Mouse (Mus musculus) ES-E14 (cell line): ENCODE measurements around the gene Lysmd2. TPM values are rescaled to one million over a fixed set of nuclear protein-coding genes. Genes with fewer than 3 reads are reported as not detected.

Experiments used
- DNase-seq: peaks from one replicate; pipeline ENCODE4 v3.0.0-alpha.2; 2013; ENCODE audit warnings: low read depth, low spot score
- H3K27ac ChIP-seq: 2 replicates; pipeline ENCODE4 v1.5.1; 2012; ENCODE audit warnings: low read depth, mild to moderate bottlenecking, low read length, moderate library complexity, mixed read lengths; ENCODE audit not compliant: poor library complexity, insufficient read depth, severe bottlenecking
- H3K36me3 ChIP-seq: 2 replicates; pipeline ENCODE4 v1.6.1; 2012; ENCODE audit warnings: mild to moderate bottlenecking, low read length, moderate library complexity, mixed read lengths; ENCODE audit not compliant: control insufficient read depth, poor library complexity, insufficient read depth, severe bottlenecking
- H3K4me1 ChIP-seq, 2 experiments: fragments of 150-350 bp in 1 of 2; sonication (generic) in 1 of 2; 2 replicates each; pipeline ENCODE4 v1.6.1; 2012; ENCODE audit warnings: low read length in 2 of 2, mild to moderate bottlenecking in 1 of 2, mixed read lengths in 1 of 2; ENCODE audit not compliant: control insufficient read depth in 2 of 2, insufficient read depth in 2 of 2, poor library complexity in 1 of 2
- H3K4me3 ChIP-seq, 2 experiments: fragments of 150-350 bp in 1 of 2; sonication (generic) in 1 of 2; 2 replicates each; pipeline ENCODE4 v1.5.1; 2012; ENCODE audit warnings: low read length in 2 of 2, low read depth in 1 of 2, mild to moderate bottlenecking in 1 of 2, mixed read lengths in 1 of 2; ENCODE audit not compliant: insufficient read depth in 1 of 2, poor library complexity in 1 of 2, severe bottlenecking in 1 of 2
- H3K9ac ChIP-seq: 2 replicates; pipeline ENCODE4 v1.6.1; 2012; ENCODE audit warnings: low read depth, mild to moderate bottlenecking, low read length, mixed read lengths; ENCODE audit not compliant: poor library complexity, insufficient read depth, severe bottlenecking
- H3K9me3 ChIP-seq: fragments of 150-350 bp; sonication (generic); 2 replicates; pipeline ENCODE4 v1.6.1; 2012; ENCODE audit warnings: low read depth, mild to moderate bottlenecking, low read length; ENCODE audit not compliant: control insufficient read depth, insufficient read depth
- CHD2 ChIP-seq: IDR thresholded peaks from 2 replicates; pipeline ENCODE4 v1.6.1; 2014; ENCODE audit warnings: mild to moderate bottlenecking, low read depth, low read length, inconsistent platforms
- HCFC1 ChIP-seq: IDR thresholded peaks from 2 replicates; pipeline ENCODE4 v1.6.1; 2012; ENCODE audit warnings: low read length, inconsistent platforms, borderline replicate concordance; ENCODE audit not compliant: insufficient read depth
- MAFK ChIP-seq: IDR thresholded peaks from 2 replicates; pipeline ENCODE4 v1.6.1; 2014; ENCODE audit warnings: mild to moderate bottlenecking, low read depth, low read length, inconsistent platforms; ENCODE audit not compliant: insufficient read depth
- ZC3H11A ChIP-seq: IDR thresholded peaks from 2 replicates; pipeline ENCODE4 v1.6.1; 2012; ENCODE audit warnings: low read depth, mild to moderate bottlenecking, inconsistent platforms, low read length, borderline replicate concordance
- ZNF384 ChIP-seq: IDR thresholded peaks from 2 replicates; pipeline ENCODE4 v1.6.1; 2012; ENCODE audit warnings: low read depth, low read length, inconsistent platforms
- in situ Hi-C, 2 experiments: fragments of 600-800 bp; cut with MboI; formaldehyde crosslinking; loops; one replicate each; pipeline ENCODE4 v1.15.1; 2025; ENCODE audit warnings: low sequenced_read_pairs in 2 of 2, inconsistent platforms in 1 of 2; ENCODE audit not compliant: unreplicated experiment in 2 of 2
- total RNA-seq: library from RNA; depleted of rRNA; stranded (reverse); fragments of 300-350 nt; gene quantifications from 2 replicates; pipeline ENCODE4 v1.2.3, GENCODE M21; 2012; rRNA removed

Lysmd2 gene
- total RNA-seq, 1 experiment: 6.3 TPM

DNA sequence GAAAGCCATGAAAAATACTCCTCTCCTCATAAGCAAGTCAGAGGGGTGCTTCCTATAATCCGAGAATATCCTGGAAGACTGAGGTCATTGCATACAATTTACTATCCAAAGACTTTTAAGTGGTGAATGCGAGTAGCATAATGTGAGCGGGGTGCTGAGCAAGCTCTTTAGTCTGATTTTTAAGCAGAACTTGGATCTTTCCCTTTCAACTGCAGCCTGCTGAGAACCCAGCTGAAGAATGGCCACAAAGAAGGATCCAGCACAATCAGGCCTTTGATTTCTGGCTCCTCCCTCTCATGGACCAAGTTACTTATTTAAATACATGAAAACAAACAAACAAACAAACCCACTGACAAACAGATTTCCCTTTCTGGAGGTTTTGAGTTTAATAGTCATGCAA is 59.2 kb downstream of the Lysmd2 start:
- Histone ChIP-seq H3K4me1 (no peaks in the 10 kb centered on the region; a peak in 1 of 4 replicates), H3K27ac (no peak overlapping the region), H3K9ac (no peak overlapping the region), H3K9me3 (no peaks in the 10 kb centered on the region), H3K36me3 (no peaks in the 10 kb centered on the region), H3K4me3 (no peak overlapping the region)
- in situ Hi-C loops: no loop called here
- no peak for DNase-seq
- TF ChIP-seq HCFC1: no peak
- TF ChIP-seq CHD2: no peak
- no peak for TF ChIP-seq ZNF384
- TF ChIP-seq ZC3H11A: no peak
- no peak for TF ChIP-seq MAFK

Other genes starting within 250 kb of the Lysmd2 start
- gene Mapk6, start 215.7 kb upstream of the Lysmd2 start, total RNA-seq: 81.8 and 85.9 TPM in 2 replicates
- 54.7 and 66.2 TPM in 2 replicates for gene Leo1, start 184.2 kb upstream of the Lysmd2 start, total RNA-seq
- gene Tmod3, start 66.1 kb upstream of the Lysmd2 start, total RNA-seq: 23.6 and 36.4 TPM in 2 replicates
- gene Tmod2, start 14.4 kb upstream of the Lysmd2 start, total RNA-seq: 6.1 and 6.3 TPM in 2 replicates
- gene Scg3, start 58.3 kb downstream of the Lysmd2 start, total RNA-seq: 0.48 and 0.76 TPM in 2 replicates
- gene Bmp5, start 149.6 kb downstream of the Lysmd2 start, total RNA-seq: 0.13 TPM in 1 of 2 replicates, not detected in the other